Mouse (Mus musculus) kidney, postnatal 10 days (tissue): Measurements from ENCODE around the gene Crabp2.
"Not testable (repeated sequence)": the region's sequence is repeated elsewhere in the genome, so short reads cannot be mapped to it uniquely, and the experiment has no call there.

Experiments
- DNase-seq: peaks from one replicate; pipeline ENCODE4 v3.0.0; 2021; ENCODE audit warnings: mixed read lengths

Gene Crabp2

GRCm38 (mm10) chr3:87948378-87949265, at the start of gene Crabp2:
TSS of gene Crabp2 (plus strand) at chr3:87948666.
- DNase-seq = peak; percentile 38

GRCm38 (mm10) chr3:87899266-87899665, 49.2 kb upstream of the Crabp2 start:
- no peak for DNase-seq

- no peak for DNase-seq
Measured at GRCm38 (mm10) chr3:87899776-87900175, 48.7 kb upstream of the Crabp2 start.

GRCm38 (mm10) chr3:87901036-87901624, 47.3 kb upstream of the Crabp2 start:
- no peak for DNase-seq

- DNase-seq = not testable (repeated sequence)
Measured at GRCm38 (mm10) chr3:87901959-87902358, 46.5 kb upstream of the Crabp2 start.

- DNase-seq = no peak
Measured at GRCm38 (mm10) chr3:87903821-87904220, 44.6 kb upstream of the Crabp2 start.

GRCm38 (mm10) chr3:87905880-87906485, 42.5 kb upstream of the Crabp2 start, which contains the start of gene Hdgf:
TSS of gene Hdgf (plus strand) at chr3:87906321.
- DNase-seq = peak; percentile 96

- DNase-seq = peak; percentile 70
Measured at GRCm38 (mm10) chr3:87906601-87906980, 41.9 kb upstream of the Crabp2 start.

- peak; percentile 66 for DNase-seq
Measured at GRCm38 (mm10) chr3:87906981-87907857, 41.2 kb upstream of the Crabp2 start.

- DNase-seq = no peak
Measured at GRCm38 (mm10) chr3:87907906-87908305, 40.6 kb upstream of the Crabp2 start.

- DNase-seq = no peak
Measured at GRCm38 (mm10) chr3:87909381-87909780, 39.1 kb upstream of the Crabp2 start.

- no peak for DNase-seq
Measured at GRCm38 (mm10) chr3:87909874-87910273, 38.6 kb upstream of the Crabp2 start.

- DNase-seq = peak; percentile 94
Measured at GRCm38 (mm10) chr3:87910573-87911141, 37.8 kb upstream of the Crabp2 start.

GRCm38 (mm10) chr3:87913491-87913890, 35.0 kb upstream of the Crabp2 start:
- no peak for DNase-seq

- no peak for DNase-seq
Measured at GRCm38 (mm10) chr3:87913891-87914290, 34.6 kb upstream of the Crabp2 start.

- DNase-seq = no peak
Measured at GRCm38 (mm10) chr3:87916990-87917389, 31.5 kb upstream of the Crabp2 start.

- DNase-seq = no peak
Measured at GRCm38 (mm10) chr3:87918551-87918950, 29.9 kb upstream of the Crabp2 start.

GRCm38 (mm10) chr3:87919336-87920108, 28.9 kb upstream of the Crabp2 start, which contains the start of gene Mrpl24:
TSS of gene Mrpl24 (plus strand) at chr3:87919506.
- DNase-seq = peak; percentile 83

- no peak for DNase-seq
Measured at GRCm38 (mm10) chr3:87920270-87920943, 28.1 kb upstream of the Crabp2 start.

GRCm38 (mm10) chr3:87924996-87925395, 23.5 kb upstream of the Crabp2 start:
- no peak for DNase-seq

GRCm38 (mm10) chr3:87927452-87927851, 21.0 kb upstream of the Crabp2 start:
- no peak for DNase-seq
